Mouse (Mus musculus) intestine, embryonic 16.5 days (tissue): Measurements from ENCODE around the gene Tas1r1. TPM values are rescaled to one million over a fixed set of nuclear protein-coding genes. Genes with fewer than 3 reads are reported as not detected.

ENCODE experiments used
- ATAC-seq: fragments of 200-750 bp; cut with Nextera tagmentation; 2 replicates; pipeline ENCODE4 v1.8.0; 2017; ENCODE audit warnings: moderate TSS enrichment, moderate library complexity
- H3K27ac ChIP-seq: fragments of 300-500 bp; sonication (generic); 2 replicates; pipeline ENCODE4 v1.5.1; 2014; ENCODE audit warnings: mild to moderate bottlenecking, low read length
- H3K27me3 ChIP-seq: fragments of 300-500 bp; sonication (generic); replicated peaks from 2 replicates; pipeline ENCODE4 v1.6.1; 2014; ENCODE audit warnings: low read length, control low read depth, mixed read lengths; ENCODE audit not compliant: control insufficient read depth, insufficient read depth
- H3K36me3 ChIP-seq: fragments of 300-500 bp; sonication (generic); 2 replicates; pipeline ENCODE4 v1.6.1; 2014; ENCODE audit warnings: low read length, control low read depth; ENCODE audit not compliant: control insufficient read depth, insufficient read depth
- H3K4me1 ChIP-seq: fragments of 300-500 bp; sonication (generic); 2 replicates; pipeline ENCODE4 v1.6.1; 2014; ENCODE audit warnings: low read length, control low read depth, mixed read lengths; ENCODE audit not compliant: control insufficient read depth, insufficient read depth
- H3K4me2 ChIP-seq: fragments of 300-500 bp; sonication (generic); 2 replicates; pipeline ENCODE4 v1.6.1; 2014; ENCODE audit warnings: low read depth, low read length, control low read depth
- H3K4me3 ChIP-seq: fragments of 300-500 bp; sonication (generic); 2 replicates; pipeline ENCODE4 v1.5.1; 2014; ENCODE audit warnings: mild to moderate bottlenecking, low read length
- H3K9ac ChIP-seq: fragments of 300-500 bp; sonication (generic); 2 replicates; pipeline ENCODE4 v1.6.1; 2014; ENCODE audit warnings: low read depth, low read length
- H3K9me3 ChIP-seq: fragments of 300-500 bp; sonication (generic); 2 replicates; pipeline ENCODE4 v1.6.1; 2016; ENCODE audit warnings: low read length, control low read depth; ENCODE audit not compliant: control insufficient read depth
- WGBS: fragments of 180-500 bp; shearing (Covaris S2); extraction: QIAGEN DNeasy Blood & Tissue Kit; methylation state at CpG from one replicate; pipeline ENCODE4 v1.1.7; 2014; 5-methylcytosine and 5-hydroxymethylcytosine counted together
- polyA plus RNA-seq: library from polyadenylated mRNA; unstranded; fragments of >200 nt; fragmentation: Nextera tagmentation; extraction: Ambion mirVana; gene quantifications from 2 replicates; pipeline ENCODE4 v1.2.1, GENCODE M21; 2015

The Tas1r1 gene
- polyA plus RNA-seq, 1 experiment from 2014 or later, result 0.20 TPM

- H3K36me3 ChIP-seq, result no peaks in the 10 kb centered on the region
- no peaks in the 10 kb centered on the region for H3K4me1 ChIP-seq
- H3K4me2 ChIP-seq, result no peak overlapping the region
- H3K27me3 ChIP-seq, result no peaks in the 10 kb centered on the region
- H3K4me3 ChIP-seq, result no peak overlapping the region
- no peak for ATAC-seq
- H3K27ac ChIP-seq, result no peak overlapping the region
- 85% methylated on average over 10 of the region's 10 CpGs for WGBS
- no peaks in the 10 kb centered on the region for H3K9me3 ChIP-seq
- H3K9ac ChIP-seq, result no peak overlapping the region; the same call in 1 of the 2 replicates
Measured at GRCm38 (mm10) chr4:152078105-152078530, 39.8 kb upstream of the Tas1r1 start.

DNA sequence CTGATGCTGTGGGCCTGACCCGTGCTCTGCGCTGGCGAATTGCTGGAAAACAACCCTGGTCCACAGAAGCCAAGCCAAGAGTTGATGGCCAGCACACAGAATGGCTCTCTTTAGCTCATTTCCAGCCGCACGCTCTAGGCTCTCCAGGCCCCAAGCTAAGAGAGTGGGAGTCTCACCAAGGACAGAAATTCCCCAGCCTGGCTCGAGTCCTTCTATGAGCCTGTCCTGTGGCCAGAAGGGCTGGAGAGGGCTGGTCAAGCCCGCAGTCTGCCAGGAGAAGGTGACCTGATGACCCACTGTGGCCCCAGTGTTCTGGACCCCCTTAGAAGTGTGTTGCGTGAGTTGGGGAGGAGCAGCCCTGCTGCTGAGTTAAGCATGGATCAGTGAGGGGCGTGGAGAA is 38.8 kb upstream of the Tas1r1 start:
- WGBS, result 88% methylated on average over 9 of the region's 9 CpGs
- H3K9me3 ChIP-seq, result no peaks in the 10 kb centered on the region
- H3K36me3 ChIP-seq, result no peaks in the 10 kb centered on the region
- H3K27ac ChIP-seq, result no peak overlapping the region
- H3K4me2 ChIP-seq, result no peak overlapping the region
- H3K4me3 ChIP-seq, result no peak overlapping the region
- ATAC-seq, result no peak
- peaks cover 7% of the 10 kb centered on the region for H3K4me1 ChIP-seq
- no peak overlapping the region for H3K9ac ChIP-seq
- no peaks in the 10 kb centered on the region for H3K27me3 ChIP-seq

DNA sequence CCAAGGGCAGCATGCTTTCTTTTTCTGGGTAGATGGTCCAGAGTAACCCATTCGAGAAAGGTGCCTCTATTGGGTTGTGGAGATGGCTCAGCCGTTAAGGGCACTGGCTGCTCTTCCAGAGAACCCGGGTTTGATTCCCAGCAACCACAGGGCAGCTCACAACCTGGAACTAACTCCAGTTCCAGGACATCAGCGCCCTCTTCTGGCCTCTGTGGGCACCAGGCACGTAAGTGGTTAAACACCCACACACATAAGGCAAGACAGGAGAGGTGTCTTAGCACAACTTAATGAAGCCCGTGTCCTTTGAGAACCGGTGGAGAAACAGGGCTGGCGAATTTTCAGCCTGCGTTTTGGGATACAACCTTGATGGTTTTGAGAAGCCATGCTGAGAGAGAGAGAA is 36.2 kb upstream of the Tas1r1 start:
- Histone ChIP-seq H3K4me1 (peaks cover 9% of the 10 kb centered on the region), H3K4me3 (no peak overlapping the region), H3K36me3 (no peaks in the 10 kb centered on the region), H3K4me2 (no peak overlapping the region), H3K27ac (no peak overlapping the region), H3K9me3 (no peaks in the 10 kb centered on the region), H3K9ac (no peak overlapping the region), H3K27me3 (no peaks in the 10 kb centered on the region)
- 83% methylated on average over 9 of the region's 9 CpGs for WGBS
- no peak for ATAC-seq

DNA sequence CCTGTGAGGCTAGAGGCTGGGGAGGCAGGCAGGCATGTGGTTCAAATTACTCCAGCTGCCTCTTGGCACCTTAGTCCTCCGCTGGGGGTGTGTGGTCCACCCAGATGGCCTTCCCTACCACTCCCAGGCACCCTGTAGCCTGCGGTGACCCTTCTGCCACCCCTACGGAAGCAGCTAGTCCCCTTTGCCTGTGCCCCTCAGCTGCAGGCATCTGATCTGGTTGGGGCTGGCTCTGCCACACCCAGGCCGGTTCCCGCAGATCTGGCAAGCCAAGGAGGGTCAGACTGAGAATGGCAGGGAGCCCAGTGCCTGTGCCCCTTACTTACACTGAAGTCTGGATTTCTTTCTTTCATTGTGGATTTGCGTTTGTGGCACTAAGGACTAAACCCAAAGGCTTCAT is 35.3 kb upstream of the Tas1r1 start:
- Histone ChIP-seq H3K4me3 (no peak overlapping the region), H3K4me2 (no peak overlapping the region), H3K27me3 (no peaks in the 10 kb centered on the region), H3K4me1 (peaks cover 9% of the 10 kb centered on the region), H3K9me3 (no peaks in the 10 kb centered on the region), H3K9ac (no peak overlapping the region), H3K36me3 (no peaks in the 10 kb centered on the region), H3K27ac (no peak overlapping the region)
- 79% methylated on average over 6 of the region's 6 CpGs for WGBS
- ATAC-seq, result no peak

- H3K27ac ChIP-seq, result no peak overlapping the region
- 71% methylated on average over 10 of the region's 10 CpGs for WGBS
- peak overlapping the region; percentile 40 for H3K9ac ChIP-seq
- H3K4me2 ChIP-seq, result no peak overlapping the region
- no peaks in the 10 kb centered on the region for H3K27me3 ChIP-seq
- no peaks in the 10 kb centered on the region for H3K9me3 ChIP-seq
- peaks cover 9% of the 10 kb centered on the region for H3K4me1 ChIP-seq
- no peak overlapping the region for H3K4me3 ChIP-seq
- no peaks in the 10 kb centered on the region for H3K36me3 ChIP-seq
- no peak for ATAC-seq
Measured at GRCm38 (mm10) chr4:152072655-152073054, 34.3 kb upstream of the Tas1r1 start.

DNA sequence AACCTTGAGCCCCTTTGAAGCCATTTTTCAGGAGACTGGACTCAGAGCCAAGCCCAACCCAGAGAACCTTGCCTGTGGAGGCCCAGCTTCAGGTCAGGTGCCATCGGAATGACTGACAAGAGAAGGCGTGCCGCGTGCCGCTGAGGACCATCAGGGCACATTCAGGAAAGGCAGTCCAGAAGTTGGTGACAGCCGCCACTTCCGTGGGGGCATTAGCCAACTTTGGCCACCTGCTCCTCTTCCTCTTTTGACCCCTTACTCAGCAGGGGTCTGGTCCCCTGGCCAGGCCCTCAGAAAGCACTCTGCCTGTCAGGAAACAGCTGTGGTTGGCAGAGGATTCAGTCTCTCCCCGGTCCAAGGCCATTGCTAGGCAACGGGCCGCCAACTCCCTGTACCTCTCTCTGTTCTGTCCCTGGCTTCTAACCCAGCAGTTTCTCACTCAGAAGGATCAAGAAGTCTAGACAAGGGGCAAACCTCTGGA is 33.8 kb upstream of the Tas1r1 start, which contains the start of gene Plekhg5:
Gene Plekhg5, plus strand, starts transcription at position 378 of the 481 bp plus-strand sequence.
- Histone ChIP-seq H3K4me2 (no peak within 1 kb of the TSS), H3K27ac (no peak within 1 kb of the TSS), H3K27me3 (no peaks in the 10 kb centered on the region), H3K4me1 (peaks cover 9% of the 10 kb centered on the region), H3K4me3 (no peak within 1 kb of the TSS), H3K9me3 (no peaks in the 10 kb centered on the region), H3K36me3 (no peaks in the 10 kb centered on the region), H3K9ac (peak within 1 kb of the TSS; percentile 40)
- peak; percentile 45; the same call in 1 of the 2 replicates for ATAC-seq
- 52% methylated on average over 10 of the region's 10 CpGs for WGBS

DNA sequence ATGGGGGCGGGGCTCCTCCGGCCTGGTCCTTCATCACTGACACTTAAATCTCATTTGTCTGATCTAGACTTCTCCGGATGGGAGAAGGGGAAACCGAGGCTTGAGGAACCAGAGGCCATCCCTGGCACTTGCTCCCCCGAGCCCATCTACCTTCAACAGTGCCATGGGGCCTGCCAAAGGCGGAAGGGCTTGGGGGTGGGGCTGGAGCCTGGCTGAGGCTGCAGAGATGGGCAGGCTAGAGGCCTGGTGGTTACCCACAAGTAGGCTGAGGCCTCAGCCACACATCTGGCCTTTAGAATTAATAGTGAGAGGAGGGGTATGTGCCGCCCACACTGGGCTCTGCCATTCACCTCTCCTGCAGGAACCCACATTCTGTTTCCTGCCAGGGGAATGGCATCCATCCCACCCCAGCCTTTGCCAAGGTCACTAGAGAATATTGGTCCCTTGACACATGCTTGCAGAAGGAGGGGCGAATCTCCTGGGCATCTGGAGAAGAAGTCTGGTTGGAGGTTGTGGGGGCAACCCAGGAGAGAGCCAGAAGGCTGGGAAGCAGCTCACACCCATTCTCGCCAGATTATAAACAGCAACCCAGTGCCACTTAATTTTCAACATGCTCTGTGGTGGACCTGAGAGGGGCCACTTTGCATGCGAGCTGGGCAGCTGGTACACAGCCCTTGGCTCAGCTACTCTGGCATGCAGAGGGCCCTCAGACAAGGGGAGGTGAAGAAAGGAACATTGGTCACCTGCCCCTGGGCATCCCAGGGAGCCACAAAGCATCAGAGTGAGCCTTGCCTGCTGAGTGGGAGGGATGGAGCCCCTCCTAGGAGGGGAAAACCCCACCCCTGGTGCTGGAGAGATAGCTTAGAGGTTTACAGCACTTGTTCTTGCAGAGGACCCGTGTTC is 32.4 kb upstream of the Tas1r1 start:
- no peak overlapping the region for H3K4me2 ChIP-seq
- H3K4me1 ChIP-seq, result peaks cover 9% of the 10 kb centered on the region
- ATAC-seq, result no peak
- 70% methylated on average over 11 of the region's 11 CpGs for WGBS
- no peaks in the 10 kb centered on the region for H3K36me3 ChIP-seq
- H3K27me3 ChIP-seq, result no peaks in the 10 kb centered on the region
- no peak overlapping the region for H3K4me3 ChIP-seq
- no peak overlapping the region for H3K9ac ChIP-seq
- H3K27ac ChIP-seq, result no peak overlapping the region
- H3K9me3 ChIP-seq, result no peaks in the 10 kb centered on the region

GRCm38 (mm10) chr4:152069245-152069644 is 30.9 kb upstream of the Tas1r1 start:
- 80% methylated on average over 3 of the region's 3 CpGs for WGBS
- H3K27me3 ChIP-seq, result no peaks in the 10 kb centered on the region
- H3K9ac ChIP-seq, result no peak overlapping the region
- ATAC-seq, result no peak
- H3K4me2 ChIP-seq, result no peak overlapping the region
- peaks cover 9% of the 10 kb centered on the region for H3K4me1 ChIP-seq
- no peaks in the 10 kb centered on the region for H3K9me3 ChIP-seq
- no peak overlapping the region for H3K4me3 ChIP-seq
- H3K27ac ChIP-seq, result no peak overlapping the region
- H3K36me3 ChIP-seq, result 0 out of 2 replicates have a peak, but pooled peaks cover 3% of the 10 kb centered on the region

DNA sequence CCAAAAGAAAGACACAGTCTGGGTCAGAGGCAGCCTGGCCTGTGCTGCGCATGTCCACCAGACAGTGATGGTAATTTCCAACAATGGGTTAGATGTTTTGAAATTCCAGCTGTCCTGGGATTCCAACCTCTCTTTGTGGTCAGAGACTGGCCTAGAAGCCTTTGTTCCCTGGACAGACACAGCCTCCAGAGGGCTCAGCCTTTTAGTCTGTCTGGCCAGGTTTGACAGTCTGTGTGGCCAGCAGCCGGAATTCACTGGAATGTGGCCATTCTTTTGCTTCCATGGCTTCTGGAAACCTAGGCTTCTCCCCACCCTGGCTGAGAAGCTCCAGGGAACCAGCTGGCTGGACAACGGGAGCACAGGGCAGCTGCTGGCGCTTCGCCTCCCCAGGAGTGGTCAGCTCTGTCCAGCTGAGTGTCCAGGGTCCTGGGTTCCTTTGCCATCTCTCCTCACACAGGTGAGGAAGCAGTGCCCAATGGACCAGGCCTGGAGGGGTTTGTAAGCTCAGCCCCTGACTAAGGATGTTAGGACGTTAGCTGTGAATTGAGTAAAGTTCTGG is 29.9 kb upstream of the Tas1r1 start:
- Histone ChIP-seq H3K9me3 (no peaks in the 10 kb centered on the region), H3K9ac (no peak overlapping the region), H3K4me3 (no peak overlapping the region), H3K27me3 (no peaks in the 10 kb centered on the region), H3K27ac (no peak overlapping the region), H3K36me3 (0 out of 2 replicates have a peak, but pooled peaks cover 3% of the 10 kb centered on the region), H3K4me1 (peaks cover 9% of the 10 kb centered on the region), H3K4me2 (no peak overlapping the region)
- WGBS, result 67% methylated on average over 6 of the region's 6 CpGs
- no peak for ATAC-seq
